22 mouse cellular contexts compared by ENCODE assay signal in the genomic region with DNA sequence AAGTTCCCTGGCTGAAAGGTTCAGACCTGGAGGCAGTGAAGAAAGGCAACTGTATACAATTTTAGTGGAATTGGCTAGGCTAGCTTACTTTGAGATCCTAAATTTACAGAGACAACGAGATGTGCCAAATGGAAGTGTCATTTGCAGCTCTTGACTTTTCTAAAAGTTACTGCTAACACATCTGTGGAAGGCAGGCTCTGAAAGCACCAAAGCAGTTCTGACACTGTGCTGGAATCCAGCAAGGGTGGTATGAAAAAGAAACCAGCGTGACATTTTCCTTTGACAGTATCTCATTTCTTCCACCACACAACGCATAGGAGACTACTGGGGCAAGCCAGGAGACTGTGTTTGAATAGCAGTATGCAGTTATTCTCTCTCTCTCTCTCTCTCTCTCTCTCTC.
DNase-seq lines count a peak whose midpoint lies in the region; ATAC-seq lines count a peak whose summit lies in the region.
"Had no signal": no experiment of that assay in that cellular context is flagged by ENCODE, and none has a peak within 500 bp of the region (broad histone marks: within the 10 kb centered on the region; RNA-seq: fewer than 3 reads in every experiment).

No protein-coding gene starts in this region.

- no peak overlapping the region for H3K4me2 ChIP-seq in embryonic facial prominence, embryonic 14.5 days (ENCODE audit: low read depth, low read length)
- H3K4me2 ChIP-seq in limb, embryonic 13.5 days (replicated peaks): no peak overlapping the region
- H3K4me2 ChIP-seq: embryonic facial prominence, embryonic 13.5 days; forebrain, embryonic 13.5 days; heart, embryonic 11.5 days; hindbrain, embryonic 12.5 days; hindbrain, embryonic 15.5 days had no signal

- no peaks in the 10 kb centered on the region for H3K4me1 ChIP-seq in embryonic facial prominence, embryonic 14.5 days (ENCODE audit: control insufficient read depth, insufficient read depth, low read length)
- no peaks in the 10 kb centered on the region for H3K4me1 ChIP-seq in embryonic facial prominence, embryonic 10.5 days
- H3K4me1 ChIP-seq in limb, embryonic 13.5 days: no peaks in the 10 kb centered on the region
- H3K4me1 ChIP-seq in limb, embryonic 10.5 days: no peaks in the 10 kb centered on the region
- H3K4me1 ChIP-seq: embryonic facial prominence, embryonic 13.5 days; forebrain, embryonic 10.5 days; forebrain, embryonic 13.5 days; hindbrain, embryonic 12.5 days; hindbrain, embryonic 15.5 days had no signal

- H3K9me3 ChIP-seq in embryonic facial prominence, embryonic 14.5 days (ENCODE audit: control insufficient read depth, low read length): no peaks in the 10 kb centered on the region
- H3K9me3 ChIP-seq in embryonic facial prominence, embryonic 10.5 days: no peaks in the 10 kb centered on the region
- H3K9me3 ChIP-seq in limb, embryonic 13.5 days: no peaks in the 10 kb centered on the region
- H3K9me3 ChIP-seq in limb, embryonic 10.5 days (replicated peaks): no peaks in the 10 kb centered on the region
- H3K9me3 ChIP-seq: embryonic facial prominence, embryonic 13.5 days; forebrain, embryonic 10.5 days; forebrain, embryonic 13.5 days; hindbrain, embryonic 12.5 days; hindbrain, embryonic 15.5 days had no signal

- no peak overlapping the region for H3K4me3 ChIP-seq in embryonic facial prominence, embryonic 14.5 days (ENCODE audit: low read depth, low read length)
- no peak overlapping the region for H3K4me3 ChIP-seq in embryonic facial prominence, embryonic 10.5 days
- H3K4me3 ChIP-seq in limb, embryonic 13.5 days: no peak overlapping the region
- H3K4me3 ChIP-seq in limb, embryonic 10.5 days: no peak overlapping the region
- H3K4me3 ChIP-seq: embryonic facial prominence, embryonic 13.5 days; forebrain, embryonic 10.5 days; forebrain, embryonic 13.5 days; gastrocnemius, adult 2 months; hindbrain, embryonic 12.5 days; hindbrain, embryonic 15.5 days had no signal

- no peak for DNase-seq in embryonic facial prominence, embryonic 14.5 days (ENCODE audit: low spot score)
- no peak for DNase-seq in embryonic facial prominence, embryonic 10.5 days (ENCODE audit: low spot score)
- no peak for DNase-seq in limb, embryonic 10.5 days (ENCODE audit: low spot score)
- DNase-seq in brain, adult 2 months (ENCODE audit: low read depth, low spot score): peak; percentile 63
- no peak for DNase-seq in left cerebral cortex, adult 8-10 months (ENCODE audit: low spot score in 2 of 2)
- DNase-seq: adrenal gland, adult 8-10 months; adrenal gland, postnatal 25 days; cerebellum, adult 18-20 months; cerebellum, adult 9-10 months; cerebellum, postnatal 14 days; gastrocnemius, adult 2 months; gastrocnemius, postnatal 14 days; heart, adult 11 months had no signal

- H3K27ac ChIP-seq in embryonic facial prominence, embryonic 14.5 days (replicated peaks; ENCODE audit: low read depth, low read length): no peak overlapping the region
- no peak overlapping the region for H3K27ac ChIP-seq in embryonic facial prominence, embryonic 10.5 days (replicated peaks)
- no peak overlapping the region for H3K27ac ChIP-seq in limb, embryonic 13.5 days
- no peak overlapping the region for H3K27ac ChIP-seq in limb, embryonic 10.5 days
- H3K27ac ChIP-seq: embryonic facial prominence, embryonic 13.5 days; forebrain, embryonic 10.5 days; forebrain, embryonic 13.5 days; gastrocnemius, adult 2 months; hindbrain, embryonic 12.5 days; hindbrain, embryonic 15.5 days had no signal

- no peak overlapping the region for H3K9ac ChIP-seq in embryonic facial prominence, embryonic 14.5 days (ENCODE audit: low read depth, low read length)
- no peak overlapping the region for H3K9ac ChIP-seq in limb, embryonic 13.5 days
- H3K9ac ChIP-seq: embryonic facial prominence, embryonic 13.5 days; forebrain, embryonic 13.5 days; hindbrain, embryonic 12.5 days; hindbrain, embryonic 15.5 days had no signal

- H3K36me3 ChIP-seq in embryonic facial prominence, embryonic 14.5 days (ENCODE audit: control insufficient read depth, insufficient read depth, low read length): no peaks in the 10 kb centered on the region
- H3K36me3 ChIP-seq in embryonic facial prominence, embryonic 10.5 days (replicated peaks): no peaks in the 10 kb centered on the region
- no peaks in the 10 kb centered on the region for H3K36me3 ChIP-seq in limb, embryonic 13.5 days
- no peaks in the 10 kb centered on the region for H3K36me3 ChIP-seq in limb, embryonic 10.5 days
- H3K36me3 ChIP-seq: embryonic facial prominence, embryonic 13.5 days; forebrain, embryonic 10.5 days; hindbrain, embryonic 12.5 days; hindbrain, embryonic 15.5 days had no signal

- 67% methylated on average over 3 of the region's 3 CpGs for WGBS in embryonic facial prominence, embryonic 14.5 days
- 85% methylated on average over 3 of the region's 3 CpGs for WGBS in embryonic facial prominence, embryonic 10.5 days
- WGBS in limb, embryonic 13.5 days: 76% methylated on average over 3 of the region's 3 CpGs
- 87% methylated on average over 3 of the region's 3 CpGs for WGBS in limb, embryonic 10.5 days

- 0 out of 2 replicates have a peak, but pooled peaks have one; percentile 17 for ATAC-seq in embryonic facial prominence, embryonic 14.5 days (ENCODE audit: low read depth)
- ATAC-seq in limb, embryonic 13.5 days (ENCODE audit: low FRiP score, low read depth): 0 out of 2 replicates have a peak, but pooled peaks have one; percentile 60
- ATAC-seq: activated CD4-positive, CD25-positive, alpha-beta regulatory T cell, adult 4 months; forebrain, embryonic 13.5 days; forebrain, embryonic 16.5 days had no signal

- H3K27me3 ChIP-seq in embryonic facial prominence, embryonic 14.5 days (replicated peaks; ENCODE audit: control insufficient read depth, insufficient read depth, low read length): no peaks in the 10 kb centered on the region
- H3K27me3 ChIP-seq in embryonic facial prominence, embryonic 10.5 days (replicated peaks; ENCODE audit: low read depth, poor library complexity, severe bottlenecking): no peaks in the 10 kb centered on the region
- H3K27me3 ChIP-seq in limb, embryonic 13.5 days: no peaks in the 10 kb centered on the region
- H3K27me3 ChIP-seq in limb, embryonic 10.5 days (ENCODE audit: low read depth, poor library complexity, severe bottlenecking): no peaks in the 10 kb centered on the region
- H3K27me3 ChIP-seq: embryonic facial prominence, embryonic 13.5 days; forebrain, embryonic 13.5 days; hindbrain, embryonic 12.5 days; hindbrain, embryonic 15.5 days had no signal
